Mouse (Mus musculus) kidney, postnatal 36 days (tissue): Measurements from ENCODE around the gene Mterf1b.
"Not testable (repeated sequence)": the region's sequence is repeated elsewhere in the genome, so short reads cannot be mapped to it uniquely, and the experiment has no call there.

Experiments
- DNase-seq, 2 experiments: peaks; one replicate each; pipeline ENCODE4 v3.0.0; 2021 to 2022; ENCODE audit warnings: mixed read lengths in 2 of 2

The Mterf1b gene

DNA sequence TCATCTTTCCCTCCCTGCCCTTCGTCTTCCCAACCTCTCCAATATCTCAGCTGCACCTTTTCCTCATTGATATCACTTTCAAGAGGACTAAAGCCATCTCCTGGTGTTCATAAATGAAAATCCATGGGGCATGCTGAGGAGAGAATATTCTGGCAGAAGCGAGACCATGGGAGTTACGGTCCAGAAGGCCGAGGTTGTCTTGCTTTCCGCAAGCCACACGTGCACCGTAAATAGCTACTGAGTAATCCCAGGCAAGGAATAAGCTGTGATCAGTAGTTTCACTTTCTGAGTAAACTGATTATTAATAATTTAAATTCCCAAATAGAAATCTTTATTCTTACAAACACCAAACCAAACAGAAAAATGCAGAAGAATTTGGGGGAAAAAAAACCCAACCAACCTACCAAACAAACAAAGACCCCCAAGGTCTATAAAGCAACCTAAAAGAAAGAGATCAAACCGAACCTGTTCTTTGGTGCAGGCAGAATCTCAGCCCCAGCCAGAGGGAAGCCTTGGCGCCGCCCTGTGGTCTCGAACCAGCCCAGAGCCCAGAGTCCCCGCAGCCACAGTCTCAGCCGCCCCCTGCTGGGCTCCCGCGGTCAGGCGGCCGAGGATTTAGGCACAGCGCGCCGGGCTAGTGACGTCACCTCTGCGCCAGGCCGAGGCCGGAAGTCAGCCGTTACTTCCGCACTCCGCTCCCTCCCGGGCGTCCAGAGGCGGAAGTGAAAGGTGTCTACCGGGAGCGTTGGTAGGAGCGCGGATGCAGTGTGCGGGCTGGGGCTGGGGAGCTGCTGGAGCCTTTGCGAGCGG is at the start of gene Mterf1b:
Gene Mterf1b, plus strand, starts transcription at position 697 of the 810 bp plus-strand sequence.
- DNase-seq = not testable (repeated sequence)

DNA sequence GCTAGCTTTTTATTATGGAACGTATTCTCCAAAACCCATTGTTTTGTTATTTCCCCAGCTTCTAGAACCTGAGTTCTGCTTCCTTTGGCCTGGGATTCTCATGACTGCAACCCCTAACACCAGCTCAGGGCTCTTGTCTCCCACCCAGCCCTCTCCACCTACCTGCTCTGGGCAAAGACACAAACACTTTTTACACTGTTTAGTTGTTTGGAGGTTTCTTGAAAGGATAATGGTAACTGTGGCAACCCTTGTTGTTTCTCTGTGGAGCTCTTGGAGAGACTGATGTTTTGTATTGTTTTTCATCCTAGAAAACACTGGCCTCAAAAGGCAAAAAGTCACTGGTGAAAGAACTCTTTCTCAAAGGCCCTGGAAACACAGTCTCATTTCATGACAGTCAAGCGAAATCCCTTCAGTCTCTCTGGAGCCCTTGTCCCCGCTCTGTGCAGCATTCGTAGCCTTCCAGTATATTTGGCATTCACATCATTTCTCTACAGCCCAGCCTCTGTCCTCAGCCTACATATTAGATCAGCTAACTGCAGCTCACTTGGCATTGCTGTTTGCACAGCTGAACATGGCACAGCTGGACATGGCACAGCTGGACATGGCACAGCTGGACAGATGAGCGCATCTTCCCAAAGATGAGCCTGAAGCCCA is 32.6 kb upstream of the Mterf1b start:
- not testable (repeated sequence) for DNase-seq

DNA sequence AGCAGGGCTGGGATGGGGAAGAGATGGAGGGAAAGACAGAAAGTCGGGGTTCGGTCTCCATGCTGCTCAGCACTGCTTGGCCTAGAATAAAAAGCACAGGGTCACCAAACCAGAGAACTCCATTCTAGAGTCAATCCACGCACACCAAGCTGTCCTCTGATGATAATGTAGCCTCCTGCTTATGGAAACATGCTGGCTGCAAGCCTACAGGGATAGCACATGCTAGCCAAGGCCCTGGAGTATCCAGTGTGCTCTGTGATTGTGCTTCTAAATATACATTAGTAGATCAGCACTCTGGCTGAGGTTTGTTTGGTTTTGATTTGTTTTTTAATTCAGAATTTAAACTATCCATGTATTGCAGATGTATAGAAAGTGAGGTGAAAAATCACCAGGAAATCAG is 30.6 kb upstream of the Mterf1b start:
- DNase-seq = no peak

DNA sequence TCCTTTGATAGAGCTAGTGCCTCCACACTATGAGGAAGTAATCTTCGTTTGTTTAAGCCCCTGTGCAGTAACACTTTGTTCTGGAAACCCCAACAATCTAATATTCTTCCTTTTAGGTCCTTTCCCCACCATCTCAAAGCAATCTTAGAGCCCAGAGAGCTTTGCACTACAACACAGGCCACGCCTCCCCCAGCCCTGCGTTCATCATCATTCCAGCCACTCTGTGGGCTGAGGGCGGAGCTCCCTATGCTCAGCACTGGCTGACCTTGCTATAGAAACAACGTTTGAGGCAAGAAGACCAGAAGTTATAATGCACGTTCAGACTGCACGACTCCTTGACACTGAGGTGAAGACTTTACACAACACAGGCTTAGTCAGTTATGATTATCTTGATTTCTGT is 29.7 kb upstream of the Mterf1b start:
- no peak for DNase-seq

DNA sequence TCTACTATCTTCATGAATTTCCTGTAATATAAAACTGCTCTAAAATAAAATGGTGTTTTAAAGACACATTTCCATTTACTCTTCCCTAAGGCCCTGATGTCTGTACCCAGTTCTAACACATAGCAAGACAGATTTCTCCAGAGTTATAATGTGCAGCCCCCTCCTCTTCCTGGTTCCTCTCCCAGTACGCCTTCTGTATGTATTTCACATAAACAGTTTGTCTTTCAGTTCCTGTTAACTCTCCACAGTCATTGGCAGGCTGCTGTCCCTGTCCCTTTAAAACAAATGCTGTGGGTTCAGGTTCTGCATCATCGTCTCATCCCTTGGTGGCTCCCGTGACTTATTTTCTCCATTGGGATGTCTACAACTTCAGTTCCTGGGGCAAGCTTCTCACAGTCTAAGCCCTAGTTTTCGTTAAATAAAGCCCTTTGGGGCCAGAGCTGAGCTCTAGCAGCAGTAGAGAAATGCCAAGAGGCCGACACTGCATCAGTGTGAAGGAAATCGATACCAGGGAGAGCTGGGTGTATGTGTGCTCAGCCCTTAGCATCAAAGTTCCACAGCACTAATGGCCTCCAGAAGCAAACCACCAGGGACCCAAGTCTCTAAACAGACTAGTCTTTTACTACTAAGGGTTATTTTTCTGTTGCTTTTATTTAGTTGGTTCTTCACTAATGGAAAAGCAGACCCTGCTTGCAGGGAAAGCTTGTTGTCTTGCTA is 24.2 kb upstream of the Mterf1b start:
- not testable (repeated sequence) for DNase-seq

DNA sequence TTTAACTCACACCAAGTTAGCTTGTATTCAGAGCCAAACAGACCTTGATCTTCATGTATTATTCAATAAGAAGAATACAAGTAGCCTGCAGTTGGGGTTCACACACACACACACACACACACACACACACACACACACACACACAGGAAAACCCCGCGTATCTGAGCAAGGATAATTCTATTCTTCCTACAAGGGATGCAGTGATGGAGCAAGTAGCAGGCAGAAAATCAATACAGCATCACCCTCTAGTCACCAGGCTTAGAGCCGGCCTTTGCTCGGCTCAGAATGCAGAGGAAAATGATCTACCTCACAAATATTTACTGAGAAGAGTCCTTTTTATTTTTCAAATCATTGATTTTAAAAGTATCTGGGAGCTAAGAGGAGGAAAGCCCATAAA is 23.6 kb upstream of the Mterf1b start:
- not testable (repeated sequence) for DNase-seq

DNA sequence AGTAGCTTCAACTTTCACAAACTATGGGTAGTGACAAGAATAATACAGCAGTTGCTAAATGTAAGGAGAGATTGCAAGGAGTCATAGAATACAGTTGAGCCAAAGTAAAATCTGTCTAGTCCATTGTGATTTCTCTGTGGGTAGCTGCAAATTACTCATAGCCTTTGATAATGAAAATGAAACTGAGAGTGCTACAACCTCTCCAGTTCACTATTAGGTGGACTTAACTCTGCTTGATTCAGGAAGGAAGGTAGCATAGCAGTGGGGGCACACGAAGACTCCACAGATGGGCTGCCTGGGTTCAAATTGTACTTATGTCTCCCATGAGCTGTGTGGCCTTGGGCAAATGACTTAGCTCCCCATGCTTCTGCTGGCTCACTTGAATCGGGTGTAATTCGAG is 15.7 kb upstream of the Mterf1b start:
- DNase-seq = not testable (repeated sequence)

DNA sequence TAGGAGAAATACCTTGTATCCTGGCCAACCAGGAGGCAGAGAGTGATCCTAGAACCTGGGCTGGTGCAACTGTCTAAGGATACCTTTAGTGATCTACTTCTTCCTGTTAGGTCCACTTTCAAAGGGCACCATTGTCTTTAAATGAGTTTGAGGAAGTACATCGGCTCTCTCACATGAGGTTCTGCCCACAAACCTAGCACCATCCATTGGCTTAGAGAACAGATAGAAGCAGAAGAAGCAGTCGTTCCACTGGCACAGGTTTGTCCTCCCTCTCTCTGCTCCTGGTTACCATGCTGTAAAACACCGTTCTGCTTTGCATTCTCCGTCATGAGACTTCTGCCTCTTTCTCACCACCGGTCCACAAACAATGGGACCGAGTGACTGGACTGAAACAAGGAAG is 12.8 kb upstream of the Mterf1b start:
- DNase-seq = no peak

DNA sequence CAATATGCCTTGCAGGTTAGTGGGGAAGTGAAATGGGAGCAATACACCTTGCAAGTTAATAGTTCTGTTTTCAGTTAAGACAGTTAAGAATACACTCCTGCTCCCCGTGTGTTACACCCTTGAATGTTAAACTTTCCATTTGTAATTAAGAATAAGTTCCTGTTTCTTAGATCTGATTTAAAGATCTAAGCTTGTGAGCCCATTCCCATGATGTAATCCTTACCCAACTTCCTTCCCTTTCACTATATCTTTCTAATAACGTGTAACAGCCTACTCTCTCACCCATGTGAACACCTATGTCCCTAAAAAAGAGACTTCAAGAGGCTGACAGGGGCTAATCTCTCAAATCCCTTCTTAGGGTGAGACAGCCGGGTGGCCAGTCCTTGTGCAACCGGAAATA is 5.4 kb upstream of the Mterf1b start:
- DNase-seq = no peak

DNA sequence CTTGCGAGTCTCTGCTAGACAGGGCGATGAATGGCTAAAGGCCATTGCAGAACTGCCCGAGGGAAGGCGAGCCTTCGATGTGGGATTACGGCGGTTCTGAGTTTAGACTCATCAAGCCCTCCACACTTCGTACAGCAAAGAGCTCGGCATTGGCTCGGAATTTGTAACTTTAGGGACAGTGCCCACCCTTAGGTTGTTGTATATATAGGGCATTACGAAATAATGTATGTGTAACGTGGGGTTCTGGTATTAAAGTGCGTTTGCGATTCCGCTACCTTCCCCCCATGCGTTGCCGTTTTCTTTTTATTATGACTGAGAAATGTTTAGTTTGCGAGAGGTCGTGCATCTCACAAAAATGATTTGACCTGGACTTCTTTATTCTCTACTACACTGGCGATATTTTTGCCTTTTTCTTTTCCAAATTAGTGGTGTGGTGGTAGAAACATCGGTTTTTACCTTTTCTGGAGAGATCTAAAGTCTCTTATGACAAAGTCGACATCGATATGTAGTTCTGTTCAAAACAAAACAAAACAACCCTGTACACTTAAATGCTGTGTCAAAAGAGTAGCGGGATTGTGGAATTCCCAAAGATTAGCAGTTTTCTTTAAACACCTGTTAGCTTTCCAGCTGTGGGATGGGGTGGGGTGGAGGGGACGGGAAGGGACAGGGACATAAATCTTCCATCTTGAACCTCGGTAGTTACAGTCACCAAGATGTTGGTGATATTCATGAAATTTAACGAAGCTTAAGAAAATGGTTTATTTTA is 497 bp downstream of the Mterf1b start:
- DNase-seq = not testable (repeated sequence)

DNA sequence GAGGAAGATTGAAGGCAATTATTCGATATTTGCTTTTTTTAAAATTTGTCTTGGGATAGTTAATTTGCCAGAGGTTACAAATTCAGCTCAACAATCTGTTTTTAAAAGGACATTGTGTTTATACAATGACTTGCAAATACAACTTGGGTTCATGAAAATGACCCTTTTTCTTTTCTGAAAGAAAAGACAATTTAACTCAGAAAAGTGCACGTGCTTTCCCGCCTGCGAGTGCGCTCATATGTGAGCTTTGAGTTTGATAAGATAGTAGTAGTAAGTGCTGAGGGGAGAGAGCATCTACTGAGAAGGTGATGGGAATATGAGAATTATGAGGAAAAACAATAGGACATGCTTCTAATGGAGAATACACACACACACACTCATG is 1.1 kb downstream of the Mterf1b start:
- DNase-seq = no peak

DNA sequence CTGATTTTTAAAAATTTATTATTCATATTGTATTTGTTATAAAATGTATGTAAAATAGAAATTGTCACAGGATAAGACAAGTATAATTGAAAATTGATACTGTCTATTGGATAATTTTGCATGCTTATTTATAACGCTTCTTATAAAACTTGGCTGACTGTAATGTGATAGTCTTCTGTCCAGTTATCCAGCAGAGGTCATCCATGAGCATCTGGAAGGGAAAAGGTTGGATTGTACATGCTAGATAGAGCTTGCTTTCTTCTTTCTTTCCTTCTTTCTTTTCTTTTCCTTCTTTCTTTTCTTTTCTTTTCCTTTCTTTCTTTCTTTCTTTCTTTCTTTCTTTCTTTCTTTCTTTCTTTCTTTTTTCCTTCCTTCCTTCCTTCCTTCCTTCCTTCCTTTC is 2.0 kb downstream of the Mterf1b start:
- DNase-seq = no peak

DNA sequence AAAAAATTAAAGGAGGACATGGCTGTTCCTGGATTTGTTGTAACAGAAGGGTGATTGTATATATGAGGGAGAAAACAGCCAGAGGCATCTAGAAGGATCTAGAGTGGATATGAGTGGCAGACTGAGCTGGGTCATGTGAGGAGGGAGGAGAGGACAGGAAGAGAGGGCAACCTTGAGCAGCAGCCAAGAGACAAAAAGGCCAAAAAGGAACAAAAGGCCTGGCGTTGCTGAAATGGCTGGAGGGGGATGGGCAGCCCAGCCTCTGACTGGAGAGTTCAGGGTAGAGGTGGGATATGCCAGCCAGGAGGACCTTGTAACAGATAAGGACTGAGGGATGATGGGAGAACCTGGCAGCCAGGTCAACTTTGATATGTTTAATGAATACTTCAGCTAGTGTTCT is 2.9 kb downstream of the Mterf1b start:
- peak in 1 of 2 experiments; percentile 12 for DNase-seq

DNA sequence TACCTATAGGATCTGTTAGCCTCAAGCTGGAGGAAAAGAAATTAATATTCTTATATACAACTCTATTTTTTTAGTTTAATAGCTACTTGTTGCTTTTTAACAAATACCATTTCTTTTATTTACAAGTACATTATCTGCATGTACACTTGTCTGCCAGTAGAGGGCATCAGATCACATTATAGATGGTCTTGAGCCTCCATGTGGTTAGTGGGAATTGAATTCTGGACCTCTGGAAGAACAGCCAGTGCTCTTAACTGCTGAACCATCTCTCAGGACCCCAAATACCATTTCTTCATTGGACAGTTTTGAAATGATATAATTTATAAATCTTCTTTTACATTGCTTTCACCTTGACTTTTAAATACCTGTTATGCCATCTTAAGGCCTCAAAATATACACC is 9.2 kb downstream of the Mterf1b start:
- DNase-seq = peak in 1 of 2 experiments; percentile 8

DNA sequence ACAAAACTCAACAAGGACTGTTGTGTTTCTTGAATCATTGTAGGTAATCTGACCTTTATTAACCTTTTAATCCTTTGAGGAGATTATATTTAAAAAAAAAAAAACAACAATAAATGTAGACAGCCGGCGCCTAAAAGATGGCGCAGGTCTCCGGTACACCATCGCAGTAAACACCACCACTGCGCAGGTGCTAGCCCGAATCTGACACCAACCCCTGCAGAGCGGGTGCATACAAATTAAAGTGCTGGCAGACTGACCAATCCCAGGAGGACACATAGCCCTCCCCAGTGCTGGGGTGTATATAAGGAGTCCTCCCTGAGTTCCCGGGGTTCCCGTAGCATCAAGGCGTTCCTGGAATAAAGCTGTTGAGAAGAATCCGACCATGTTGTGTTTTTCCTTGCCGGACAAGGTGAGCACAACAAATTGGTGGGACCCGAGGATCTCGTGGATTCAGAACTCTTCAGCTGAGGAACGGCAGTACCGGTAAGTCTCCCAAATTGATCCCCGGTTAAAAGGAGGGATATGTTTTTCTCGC is 10.2 kb downstream of the Mterf1b start:
- not testable (repeated sequence) for DNase-seq

DNA sequence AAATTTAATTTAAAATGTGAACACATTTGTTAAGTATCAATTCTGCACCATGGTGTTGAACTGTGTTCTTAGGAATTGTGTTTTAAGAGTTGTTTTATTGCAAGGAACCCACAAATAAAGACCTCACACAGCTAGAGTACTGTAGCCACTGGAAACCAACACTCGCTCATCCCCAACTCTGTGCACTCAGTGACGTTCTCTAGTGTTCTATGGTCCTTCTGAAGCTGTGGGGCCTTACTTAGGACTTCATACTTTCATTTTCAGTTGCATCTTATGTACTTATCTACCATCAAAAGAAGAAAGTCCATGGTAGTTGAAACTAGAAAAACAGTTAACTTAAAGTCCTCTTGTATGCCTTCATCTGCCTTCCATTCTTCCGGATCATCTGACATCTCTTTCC is 17.9 kb downstream of the Mterf1b start:
- DNase-seq = not testable (repeated sequence)

DNA sequence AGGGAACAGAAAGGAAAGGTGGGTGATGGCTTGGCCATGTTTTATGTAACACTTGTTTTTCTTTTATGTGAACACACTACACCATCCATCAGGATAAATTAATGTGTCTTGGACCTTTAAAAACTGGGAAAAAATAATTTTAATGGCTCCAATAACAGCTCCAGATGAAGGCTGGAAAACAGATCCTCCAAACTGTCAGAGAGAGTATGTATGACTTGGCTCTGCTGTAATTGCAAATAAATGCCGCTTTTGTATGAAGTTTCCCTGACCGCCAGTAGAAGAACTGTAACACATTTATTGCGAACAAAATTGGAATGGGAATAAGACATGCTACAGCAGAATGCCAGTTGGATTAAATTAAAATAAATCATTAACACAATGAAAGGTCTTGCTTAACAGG is 29.1 kb downstream of the Mterf1b start:
- DNase-seq = no peak

DNA sequence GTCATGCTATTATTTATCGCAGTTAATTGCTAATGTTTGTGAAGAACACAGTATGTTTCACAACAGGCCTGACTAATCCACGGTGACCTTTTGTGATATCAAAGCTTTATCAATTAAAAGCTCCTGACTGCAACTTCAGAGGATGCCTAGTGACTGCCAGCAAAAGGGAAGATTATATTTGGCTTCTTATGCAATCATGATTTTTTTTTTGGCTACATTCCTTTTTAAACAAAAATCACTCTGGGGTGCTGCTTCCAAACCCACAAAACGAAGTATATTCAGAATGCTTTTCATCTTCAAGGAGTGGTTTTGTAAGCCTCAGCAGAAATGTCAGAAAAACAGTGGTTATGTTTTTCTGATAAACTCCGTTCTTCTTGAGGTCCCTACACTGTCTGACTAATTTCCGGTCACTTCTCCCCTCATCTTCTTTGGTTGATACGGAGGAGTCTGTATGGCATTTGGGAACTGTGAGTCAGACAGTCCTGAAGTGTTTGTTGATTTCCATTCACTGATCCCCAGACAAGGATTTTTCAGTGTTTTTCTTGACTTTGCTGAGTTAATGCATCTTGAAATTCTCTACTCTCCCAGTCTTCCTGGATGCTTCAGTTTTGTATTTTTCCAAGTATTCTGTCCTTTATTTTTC is 29.9 kb downstream of the Mterf1b start:
- no peak for DNase-seq

DNA sequence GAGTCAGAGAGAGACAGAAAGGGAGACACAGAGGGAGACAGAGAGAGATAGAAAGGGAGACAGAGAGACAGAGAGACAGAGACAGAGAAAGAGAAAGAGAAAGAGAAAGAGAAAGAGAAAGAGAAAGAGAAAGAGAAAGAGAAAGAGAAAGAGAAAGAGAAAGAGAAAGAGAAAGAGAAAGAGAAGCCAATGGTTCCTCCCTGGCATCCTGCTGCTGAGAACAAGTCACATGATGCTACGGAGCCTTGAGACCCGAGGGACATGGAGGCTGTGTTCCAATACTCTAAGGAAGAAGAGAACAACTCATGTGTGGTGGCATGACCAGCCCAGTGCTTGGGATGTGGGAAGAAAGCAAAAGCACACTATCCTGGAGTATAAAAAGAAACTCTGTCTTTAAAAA is 40.0 kb downstream of the Mterf1b start:
- DNase-seq = no peak

DNA sequence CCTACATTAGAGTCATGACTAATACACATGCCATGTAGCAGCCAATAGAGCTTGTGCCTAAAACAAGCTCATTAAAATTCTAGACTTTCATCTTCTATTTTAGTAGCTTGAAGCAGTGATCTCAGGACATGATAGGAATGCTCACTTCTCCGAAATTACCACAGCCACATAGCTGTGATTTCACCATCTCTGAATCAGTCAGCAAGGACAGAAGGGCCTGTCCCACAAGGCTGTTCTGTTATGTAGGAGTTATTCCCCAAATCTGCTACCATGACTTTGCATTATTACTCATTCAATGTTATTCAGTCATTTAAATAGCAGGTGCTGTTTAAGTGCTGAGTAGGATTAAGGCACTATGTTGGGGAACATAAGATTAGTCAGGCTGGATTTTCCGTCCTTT is 42.3 kb downstream of the Mterf1b start:
- DNase-seq = no peak

DNA sequence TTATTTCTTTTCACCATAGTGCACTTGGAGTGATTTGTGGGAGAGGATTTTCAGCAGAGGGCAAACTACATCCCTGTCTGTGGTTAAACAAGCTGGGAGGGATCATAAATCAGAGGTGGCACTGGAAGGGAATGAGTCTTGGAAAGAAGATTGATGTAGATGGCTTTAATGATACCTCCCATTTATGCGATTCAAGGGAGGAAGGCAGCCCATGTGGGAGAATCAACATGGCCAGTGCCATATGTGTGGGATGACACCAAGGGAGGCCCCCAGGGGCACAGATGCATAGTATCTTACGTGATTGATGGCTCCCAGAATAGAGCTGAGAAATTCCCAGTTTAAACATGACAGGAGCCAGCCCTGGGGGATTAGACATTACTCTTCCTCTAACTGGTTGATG is 48.0 kb downstream of the Mterf1b start:
- DNase-seq = no peak

DNA sequence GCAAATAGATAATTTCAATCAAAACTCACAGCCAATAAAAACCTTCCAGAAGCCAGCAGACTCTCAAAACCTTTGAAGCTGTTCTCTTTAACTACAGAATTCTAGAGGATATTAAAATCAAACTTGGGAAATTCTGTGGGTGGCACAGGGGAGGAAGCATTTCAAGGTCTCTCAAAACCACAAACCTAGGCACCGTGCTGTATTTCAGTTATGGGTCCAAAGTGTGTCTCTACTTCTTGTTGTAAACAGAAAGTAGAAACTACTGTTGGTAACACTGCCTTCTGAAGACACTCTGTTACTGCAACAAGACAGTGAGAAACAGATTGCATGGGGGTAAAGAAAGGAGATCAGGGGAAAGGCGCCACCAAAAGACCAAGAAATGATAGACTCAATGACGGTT is 52.8 kb downstream of the Mterf1b start:
- no peak for DNase-seq
